Mouse (Mus musculus) MEL (cell line): Measurements from ENCODE around the gene Gm20388.

Experiments
- CHD2 ChIP-seq: IDR thresholded peaks from 2 replicates; pipeline ENCODE4 v1.6.1; 2011; ENCODE audit warnings: low read length, improper control_type of control experiment
- CTCF ChIP-seq, 3 experiments: IDR thresholded peaks in 2 of 3; conservative IDR thresholded peaks in 1 of 3; 2 replicates each; pipeline ENCODE4 v1.5.1; 2011 to 2012; ENCODE audit warnings: low read length in 3 of 3, low read depth in 2 of 3, mild to moderate bottlenecking in 2 of 3, improper control_type of control experiment in 1 of 3, inconsistent platforms in 1 of 3, mixed read lengths in 1 of 3, moderate library complexity in 1 of 3; ENCODE audit not compliant: control insufficient read depth in 1 of 3, insufficient read depth in 1 of 3, poor library complexity in 1 of 3, severe bottlenecking in 1 of 3
- ETS1 ChIP-seq: IDR thresholded peaks from 2 replicates; pipeline ENCODE4 v1.6.1; 2012; ENCODE audit warnings: low read depth, mild to moderate bottlenecking, inconsistent platforms, low read length, improper control_type of control experiment, moderate library complexity
- GABPA ChIP-seq: IDR thresholded peaks from 2 replicates; pipeline ENCODE4 v1.6.1; 2012; ENCODE audit warnings: low read depth, mild to moderate bottlenecking, inconsistent platforms, low read length, improper control_type of control experiment, moderate library complexity
- GATA1 ChIP-seq: IDR thresholded peaks from 2 replicates; pipeline ENCODE4 v1.6.1; 2011; ENCODE audit warnings: low read depth, low read length, improper control_type of control experiment
- MAFK ChIP-seq: IDR thresholded peaks from 2 replicates; pipeline ENCODE4 v1.6.1; 2011; ENCODE audit warnings: low read depth, mild to moderate bottlenecking, low read length, improper control_type of control experiment, borderline replicate concordance
- MAX ChIP-seq: IDR thresholded peaks from 2 replicates; pipeline ENCODE4 v1.6.1; 2011; ENCODE audit warnings: low read length, improper control_type of control experiment
- POLR2A ChIP-seq, 2 experiments: IDR thresholded peaks; 2 replicates each; pipeline ENCODE4 v1.6.1; 2011 to 2012; ENCODE audit warnings: low read length in 2 of 2, mild to moderate bottlenecking in 2 of 2, control low read depth in 1 of 2, improper control_type of control experiment in 1 of 2, low read depth in 1 of 2, moderate library complexity in 1 of 2; ENCODE audit not compliant: control insufficient read depth in 1 of 2, insufficient read depth in 1 of 2, poor library complexity in 1 of 2
- POLR2AphosphoS2 ChIP-seq: IDR thresholded peaks from 2 replicates; pipeline ENCODE4 v1.6.1; 2011; ENCODE audit warnings: low read length, improper control_type of control experiment
- SMC3 ChIP-seq: IDR thresholded peaks from 2 replicates; pipeline ENCODE4 v1.6.1; 2011; ENCODE audit warnings: low read depth, low read length, improper control_type of control experiment
- TCF12 ChIP-seq: IDR thresholded peaks from 2 replicates; pipeline ENCODE4 v1.6.1; 2014; ENCODE audit warnings: low read depth, mild to moderate bottlenecking, inconsistent platforms, low read length, improper control_type of control experiment, moderate library complexity
- USF1 ChIP-seq: IDR thresholded peaks from 2 replicates; pipeline ENCODE4 v1.6.1; 2014; ENCODE audit warnings: low read depth, mild to moderate bottlenecking, inconsistent platforms, low read length, improper control_type of control experiment, moderate library complexity
- ZC3H11A ChIP-seq: IDR thresholded peaks from 2 replicates; pipeline ENCODE4 v1.6.1; 2012; ENCODE audit warnings: low read depth, mild to moderate bottlenecking, inconsistent platforms, low read length, improper control_type of control experiment
- ZKSCAN1 ChIP-seq: IDR thresholded peaks from 2 replicates; pipeline ENCODE4 v1.6.1; 2012; ENCODE audit warnings: low read depth, mild to moderate bottlenecking, inconsistent platforms, low read length, improper control_type of control experiment, moderate library complexity

DNA sequence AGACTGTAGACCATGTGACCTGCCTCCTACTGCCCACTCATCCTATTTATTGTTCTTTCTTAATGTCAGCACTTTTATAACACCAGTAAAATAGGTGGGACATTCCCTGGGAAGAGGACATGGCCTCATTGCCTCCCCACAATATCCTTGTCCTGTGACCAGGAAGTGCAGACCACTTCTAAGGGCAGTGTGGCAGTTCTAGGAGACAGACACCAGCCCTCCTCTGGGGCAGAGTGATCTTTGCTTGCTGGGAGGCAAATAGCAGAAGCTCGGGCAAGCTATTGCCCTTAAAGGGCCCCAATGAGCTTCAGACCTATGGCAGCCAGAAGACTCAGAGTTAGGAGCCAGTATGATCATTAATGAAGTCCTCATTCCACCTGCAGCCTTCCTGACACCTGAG lies 2694.0 kb downstream of the Gm20388 start:
- TF ChIP-seq USF1 (no peak), CTCF (IDR thresholded peaks at IDR 0.05 in 2 of 3, conservative IDR thresholded peaks at IDR 0.05 in 1 of 3; ENCODE audit: control insufficient read depth in 1 of 3, insufficient read depth in 1 of 3, low read depth in 2 of 3, low read length in 3 of 3, poor library complexity in 1 of 3, severe bottlenecking in 1 of 3) (no peak), MAX (no peak), CHD2 (no peak), ZC3H11A (no peak), ETS1 (no peak), GABPA (no peak), SMC3 (no peak), ZKSCAN1 (no peak), TCF12 (no peak), MAFK (no peak), GATA1 (no peak), POLR2A (IDR thresholded peaks at IDR 0.05; ENCODE audit: control insufficient read depth in 1 of 2, insufficient read depth in 1 of 2, low read depth in 1 of 2, low read length in 2 of 2, poor library complexity in 1 of 2) (no peak), POLR2AphosphoS2 (no peak)
